22 mouse cellular contexts compared by ENCODE assay signal in the genomic region with DNA sequence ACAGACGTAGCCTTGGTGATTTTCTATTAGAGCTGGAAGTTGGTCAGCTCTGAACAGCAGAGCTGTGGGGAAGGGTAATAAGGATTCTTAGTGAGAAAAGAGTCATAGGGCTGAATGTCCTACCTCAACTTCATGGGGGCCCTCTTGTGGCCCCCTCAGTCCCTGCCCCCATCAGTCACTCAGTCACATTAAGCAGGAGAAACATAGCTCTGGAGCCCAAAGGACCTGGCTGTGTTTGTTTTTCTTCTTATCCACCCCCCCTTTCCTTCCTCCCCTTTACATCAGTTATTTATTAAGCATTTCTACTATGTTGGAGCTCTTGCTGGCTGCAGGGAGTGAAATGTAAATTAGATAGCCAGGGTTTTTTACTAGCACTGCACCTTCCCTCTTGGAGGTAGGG. TPM values are rescaled to one million over a fixed set of nuclear protein-coding genes. Genes with fewer than 3 reads are reported as not detected.
A peak's percentile ranks its signal among the peaks of the same experiment; 100 is the strongest.
DNase-seq lines count a peak whose midpoint lies in the region; ATAC-seq and TF ChIP-seq lines count a peak whose summit lies in the region.
"Had no signal": no experiment of that assay in that cellular context is flagged by ENCODE, and none has a peak within 500 bp of the region (broad histone marks: within the 10 kb centered on the region; RNA-seq: fewer than 3 reads in every experiment).

No protein-coding gene starts in this region.

- peak; percentile 26 for DNase-seq in kidney, adult 11 months
- no peak for DNase-seq in kidney, postnatal 4 days
- DNase-seq in Patski (ENCODE audit: low read depth, low spot score) = no peak
- DNase-seq in cerebellum, adult 8-10 months = no peak
- DNase-seq: adrenal gland, postnatal 25 days; cerebellum, adult 9-10 months; cerebellum, postnatal 36 days; heart, postnatal 14 days; layer of hippocampus, adult 9-11 months; liver, postnatal 0 days; lung, postnatal 36 days; midbrain, embryonic 14.5 days; thymus, adult 2 months; thymus, postnatal 36 days had no signal

- peak overlapping the region; percentile 39; the same call in 1 of the 2 replicates for H3K27ac ChIP-seq in kidney, embryonic 14.5 days (ENCODE audit: low read depth, low read length)
- peak overlapping the region; percentile 94 for H3K27ac ChIP-seq in macrophage
- H3K27ac ChIP-seq: intestine, embryonic 15.5 days; limb, embryonic 13.5 days; liver, embryonic 12.5 days had no signal

- H3K79me2 ChIP-seq in macrophage (ENCODE audit: inconsistent target) = peaks cover 66% of the 10 kb centered on the region

- no peak overlapping the region for H3K4me3 ChIP-seq in kidney, embryonic 14.5 days (ENCODE audit: low read length)
- no peak overlapping the region for H3K4me3 ChIP-seq in macrophage (ENCODE audit: inconsistent target)
- H3K4me3 ChIP-seq: intestine, embryonic 15.5 days; limb, embryonic 13.5 days; liver, embryonic 12.5 days had no signal

- H3K4me2 ChIP-seq in kidney, embryonic 14.5 days (replicated peaks; ENCODE audit: low read depth, low read length) = no peak overlapping the region
- H3K4me2 ChIP-seq: intestine, embryonic 15.5 days; limb, embryonic 13.5 days; liver, embryonic 12.5 days had no signal

- no peak for TF ChIP-seq CTCF in Patski (IDR thresholded peaks at IDR 0.05)

- H3K9ac ChIP-seq in kidney, embryonic 14.5 days (ENCODE audit: low read depth, low read length) = no peak overlapping the region
- H3K9ac ChIP-seq: intestine, embryonic 15.5 days; limb, embryonic 13.5 days; liver, embryonic 12.5 days; liver, postnatal 0 days had no signal

- ATAC-seq in Patski = peak; percentile 44
- peak; percentile 58; the same call in 1 of the 2 replicates for ATAC-seq in kidney, embryonic 14.5 days (ENCODE audit: low FRiP score, low TSS enrichment)
- ATAC-seq in megakaryocyte-erythroid progenitor cell, adult 5-6 weeks (replicated peaks; ENCODE audit: low FRiP score, low TSS enrichment, poor library complexity, severe bottlenecking) = no peak
- ATAC-seq: forebrain, embryonic 14.5 days; hindbrain, embryonic 16.5 days; intestine, embryonic 15.5 days; liver, embryonic 12.5 days; liver, postnatal 0 days had no signal

- in situ Hi-C loops in Patski (cut with MboI; ENCODE audit: low pct_unique_long_range_greater_than_20kb) = no loop called here

- peaks cover 9% of the 10 kb centered on the region; the same call in 1 of the 2 replicates for H3K4me1 ChIP-seq in kidney, embryonic 14.5 days (ENCODE audit: control insufficient read depth, insufficient read depth, low read length)
- H3K4me1 ChIP-seq: intestine, embryonic 15.5 days; liver, embryonic 12.5 days had no signal

- H3K36me3 ChIP-seq in kidney, embryonic 14.5 days (ENCODE audit: control insufficient read depth, insufficient read depth, low read length) = no peaks in the 10 kb centered on the region
- no peaks in the 10 kb centered on the region for H3K36me3 ChIP-seq in macrophage (ENCODE audit: inconsistent target)
- H3K36me3 ChIP-seq: intestine, embryonic 15.5 days; limb, embryonic 13.5 days; liver, embryonic 12.5 days had no signal

- H3K9me3 ChIP-seq in kidney, embryonic 14.5 days (ENCODE audit: control insufficient read depth, low read length) = no peaks in the 10 kb centered on the region
- H3K9me3 ChIP-seq: intestine, embryonic 15.5 days; limb, embryonic 13.5 days; liver, embryonic 12.5 days had no signal

- CTCF ChIA-PET in Patski (lab: Charles Lee) = interaction anchor here (1.1 to 3.5 kb wide), 3 partner anchors 10 to 25 kb away, joined by 3 to 19 read pairs (median 3); partner anchors contain the start of gene Mitf

- POLR2A ChIA-PET in Patski (lab: Charles Lee) = interaction anchor here (1.5 kb wide), 1 partner anchor 9 kb away, joined by 4 read pairs; no protein-coding TSS in a partner anchor

- no peaks in the 10 kb centered on the region for H3K27me3 ChIP-seq in Patski
- H3K27me3 ChIP-seq in kidney, embryonic 14.5 days (ENCODE audit: control insufficient read depth, insufficient read depth, low read length) = no peaks in the 10 kb centered on the region
- H3K27me3 ChIP-seq: intestine, embryonic 15.5 days; limb, embryonic 13.5 days; liver, embryonic 12.5 days had no signal

- WGBS in kidney, embryonic 14.5 days = 57% methylated on average over 1 of the region's 1 CpGs
- 100% methylated on average over 1 of the region's 1 CpGs for WGBS in macrophage (ENCODE audit: missing documents)

RNA-seq across cellular contexts. Expression of gene Mitf, which starts 10.0 kb away (rescaled TPM):
- polyA plus RNA-seq in Patski (2021) (11.2 TPM), macrophage (2018) (26.4 to 41.8 TPM (median 32.8 TPM) in 3 replicates)
- polyA plus RNA-seq in kidney, embryonic 14.5 days (2014; fragmentation: Nextera tagmentation; extraction: Ambion mirVana) = 3.0 and 3.6 TPM in 2 replicates
- total RNA-seq in macrophage (2018; cell fraction: chromatin; rRNA removed) = 100 to 1,000 TPM; 105 to 325 (median 155) TPM
- 10 to 100 TPM; 37.1 to 78.3 (median 50.7) TPM for total RNA-seq in macrophage (2018; cell fraction: cytosol; rRNA removed)
- 100 to 1,000 TPM in 25 of 26 experiments, 10 to 100 TPM in 1; 95.4 to 382 (median 112) TPM for total RNA-seq in macrophage (2018; cell fraction: nucleus; rRNA removed)
- total RNA-seq in megakaryocyte-erythroid progenitor cell, adult 5-6 weeks (2014; fragmentation: Nextera tagmentation) = 1.0 and 1.7 TPM in 2 replicates
- total RNA-seq in megakaryocyte-erythroid progenitor cell, adult 5-6 weeks (2017) = 1.6 and 2.8 TPM in 2 replicates
